11 mouse cellular contexts compared by ENCODE assay signal in genomic region chr8:124397321-124398065, GRCm38 (mm10). TPM values are rescaled to one million over a fixed set of nuclear protein-coding genes. Genes with fewer than 3 reads are reported as not detected.
DNase-seq lines count a peak whose midpoint lies in the region; ATAC-seq and TF ChIP-seq lines count a peak whose summit lies in the region.
"Had no signal": no experiment of that assay in that cellular context is flagged by ENCODE, and none has a peak within 500 bp of the region (broad histone marks: within the 10 kb centered on the region; RNA-seq: fewer than 3 reads in every experiment).

No protein-coding gene starts in this region.

- TF ChIP-seq POLR2A in cortical plate, adult 2 months (IDR thresholded peaks at IDR 0.05; ENCODE audit: extremely low read depth, insufficient read depth, low read length), result 0 out of 2 replicates have a peak, but pooled peaks have one; percentile 21

- no peaks in the 10 kb centered on the region for H3K4me1 ChIP-seq in forebrain, embryonic 14.5 days (ENCODE audit: control insufficient read depth, insufficient read depth, low read length)
- H3K4me1 ChIP-seq in forebrain, postnatal 0 days (ENCODE audit: insufficient read depth), result 0 out of 2 replicates have a peak, but pooled peaks cover 3% of the 10 kb centered on the region
- peaks cover 18% of the 10 kb centered on the region for H3K4me1 ChIP-seq in cortical plate, adult 2 months (ENCODE audit: control insufficient read depth, insufficient read depth, low read length)
- H3K4me1 ChIP-seq in hindbrain, embryonic 11.5 days (replicated peaks; ENCODE audit: control insufficient read depth, insufficient read depth, low read length), result no peaks in the 10 kb centered on the region

- no peak overlapping the region for H3K4me3 ChIP-seq in forebrain, embryonic 14.5 days (ENCODE audit: low read depth, low read length)
- no peak overlapping the region for H3K4me3 ChIP-seq in forebrain, postnatal 0 days (ENCODE audit: low read depth, low read length)
- no peak overlapping the region for H3K4me3 ChIP-seq in cortical plate, adult 2 months (ENCODE audit: insufficient read depth, low read length)
- H3K4me3 ChIP-seq in hindbrain, embryonic 11.5 days (ENCODE audit: low read depth, low read length), result no peak overlapping the region
- H3K4me3 ChIP-seq: megakaryocyte, embryonic 14.5 days had no signal

- H3K27ac ChIP-seq in forebrain, embryonic 14.5 days (ENCODE audit: low read depth, low read length), result no peak overlapping the region
- H3K27ac ChIP-seq in forebrain, postnatal 0 days (ENCODE audit: low read depth, low read length), result no peak overlapping the region
- H3K27ac ChIP-seq in cortical plate, adult 2 months (ENCODE audit: insufficient read depth, low read length), result peak overlapping the region; percentile 62; the same call in 1 of the 2 replicates
- no peak overlapping the region for H3K27ac ChIP-seq in hindbrain, embryonic 11.5 days (ENCODE audit: low read depth, low read length)

- H3K36me3 ChIP-seq in forebrain, embryonic 14.5 days (ENCODE audit: control insufficient read depth, insufficient read depth, low read length), result no peaks in the 10 kb centered on the region
- no peaks in the 10 kb centered on the region for H3K36me3 ChIP-seq in forebrain, postnatal 0 days (ENCODE audit: insufficient read depth)
- H3K36me3 ChIP-seq in hindbrain, embryonic 11.5 days (ENCODE audit: control insufficient read depth, insufficient read depth, low read length), result no peaks in the 10 kb centered on the region

- ATAC-seq in forebrain, embryonic 14.5 days, result no peak
- ATAC-seq in forebrain, postnatal 0 days, result no peak
- no peak for ATAC-seq in hindbrain, embryonic 11.5 days (ENCODE audit: low FRiP score)
- ATAC-seq: forebrain, embryonic 16.5 days had no signal

- peak; percentile 27 for DNase-seq in forebrain, embryonic 14.5 days (ENCODE audit: low spot score)
- no peak for DNase-seq in forebrain, postnatal 0 days
- peak; percentile 76 for DNase-seq in ovary, adult 18-20 months (ENCODE audit: low spot score)
- DNase-seq in ovary, postnatal 10 days (ENCODE audit: low spot score), result no peak
- DNase-seq in testis, postnatal 14 days (ENCODE audit: low spot score), result peak; percentile 28
- no peak for DNase-seq in heart, postnatal 14 days
- no peak for DNase-seq in hindbrain, embryonic 11.5 days (ENCODE audit: low spot score)
- DNase-seq: heart, postnatal 10 days had no signal

- no peak overlapping the region for H3K4me2 ChIP-seq in forebrain, embryonic 14.5 days (ENCODE audit: low read length)
- H3K4me2 ChIP-seq in forebrain, postnatal 0 days (ENCODE audit: low read depth), result no peak overlapping the region
- H3K4me2 ChIP-seq in hindbrain, embryonic 11.5 days (replicated peaks; ENCODE audit: low read depth, low read length), result no peak overlapping the region

- intact Hi-C loops in heart, postnatal 14 days (cut with DNase I), result loop anchor here (5.0 kb wide), 1 partner anchor 125 kb away; the partner anchor contains the start of gene Cog2

- 82% methylated on average over 11 of the region's 11 CpGs for WGBS in forebrain, embryonic 14.5 days
- 67% methylated on average over 11 of the region's 11 CpGs for WGBS in forebrain, postnatal 0 days
- 87% methylated on average over 11 of the region's 11 CpGs for WGBS in hindbrain, embryonic 11.5 days

- no peaks in the 10 kb centered on the region for H3K9me3 ChIP-seq in forebrain, embryonic 14.5 days (replicated peaks; ENCODE audit: control insufficient read depth, low read length)
- no peaks in the 10 kb centered on the region for H3K9me3 ChIP-seq in forebrain, postnatal 0 days (ENCODE audit: low read length)
- no peaks in the 10 kb centered on the region for H3K9me3 ChIP-seq in hindbrain, embryonic 11.5 days (ENCODE audit: control insufficient read depth, low read length)
- H3K9me3 ChIP-seq: megakaryocyte, embryonic 14.5 days had no signal

- TF ChIP-seq CTCF in forebrain, postnatal 0 days (IDR thresholded peaks at IDR 0.05; ENCODE audit: low read depth), result no peak
- TF ChIP-seq CTCF in cortical plate, adult 2 months (IDR thresholded peaks at IDR 0.05; ENCODE audit: extremely low read depth, insufficient read depth, low read length), result no peak

- H3K27me3 ChIP-seq in forebrain, embryonic 14.5 days (replicated peaks; ENCODE audit: control insufficient read depth, insufficient read depth, low read length), result no peaks in the 10 kb centered on the region
- H3K27me3 ChIP-seq in forebrain, postnatal 0 days (ENCODE audit: insufficient read depth, low read length), result no peaks in the 10 kb centered on the region
- no peaks in the 10 kb centered on the region for H3K27me3 ChIP-seq in hindbrain, embryonic 11.5 days (ENCODE audit: control insufficient read depth, insufficient read depth, low read length)

- no peak overlapping the region for H3K9ac ChIP-seq in forebrain, embryonic 14.5 days (ENCODE audit: low read length)
- H3K9ac ChIP-seq in forebrain, postnatal 0 days, result no peak overlapping the region
- H3K9ac ChIP-seq in hindbrain, embryonic 11.5 days (ENCODE audit: low read depth, low read length), result no peak overlapping the region

RNA-seq across cellular contexts. Expression of gene Pgbd5, which starts 42.0 kb away (rescaled TPM):
- 8.6 and 10.2 TPM in 2 replicates for polyA plus RNA-seq in forebrain, embryonic 14.5 days (2014; fragmentation: Nextera tagmentation; extraction: Ambion mirVana)
- 57.1 and 62.5 TPM in 2 replicates for total RNA-seq in forebrain, postnatal 0 days (2014; rRNA removed)
- 12.9 and 17.3 TPM in 2 replicates for polyA plus RNA-seq in forebrain, postnatal 0 days (2015; fragmentation: Nextera tagmentation; extraction: Ambion mirVana)
- polyA plus RNA-seq in cortical plate, adult 2 months (2012; rRNA removed), result 184 and 196 TPM in 2 replicates
- total RNA-seq in heart, postnatal 14 days (2021), result 1 to 10 TPM; 2.0 to 2.2 TPM
- 5.0 and 5.3 TPM in 2 replicates for polyA plus RNA-seq in hindbrain, embryonic 11.5 days (2014; fragmentation: Nextera tagmentation; extraction: Ambion mirVana)

Comparison
In these comparisons a context has a peak if more than half of its experiments do, and no peak if none do; other contexts are left out.
1. DNase-seq: peak in forebrain, embryonic 14.5 days (single experiment), ovary, adult 18-20 months (single experiment) and testis, postnatal 14 days (single experiment); none in forebrain, postnatal 0 days (single experiment), ovary, postnatal 10 days (single experiment), heart, postnatal 14 days (0 of 2) and hindbrain, embryonic 11.5 days (single experiment).
2. RNA of gene Pgbd5, which starts 42.0 kb away (polyA plus RNA-seq): 184 to 196 TPM in cortical plate, adult 2 months; 12.9 to 17.3 TPM in forebrain, postnatal 0 days, 8.6 to 10.2 TPM in forebrain, embryonic 14.5 days and 5.0 to 5.3 TPM in hindbrain, embryonic 11.5 days; every median in the first group is over 10 times any median in the second.